Mouse (Mus musculus) spleen, embryonic (tissue): ENCODE results near the gene Hmgn2.
"Not testable (repeated sequence)": the region's sequence is repeated elsewhere in the genome, so short reads cannot be mapped to it uniquely, and the experiment has no call there.

ENCODE experiments used
- CTCF ChIA-PET: fragments of 350-600 bp; sonication (Branson Sonifier 250); formaldehyde crosslinking; loops from one replicate; lab custom pipeline; 2022; lab: Charles Lee

Gene Hmgn2

DNA sequence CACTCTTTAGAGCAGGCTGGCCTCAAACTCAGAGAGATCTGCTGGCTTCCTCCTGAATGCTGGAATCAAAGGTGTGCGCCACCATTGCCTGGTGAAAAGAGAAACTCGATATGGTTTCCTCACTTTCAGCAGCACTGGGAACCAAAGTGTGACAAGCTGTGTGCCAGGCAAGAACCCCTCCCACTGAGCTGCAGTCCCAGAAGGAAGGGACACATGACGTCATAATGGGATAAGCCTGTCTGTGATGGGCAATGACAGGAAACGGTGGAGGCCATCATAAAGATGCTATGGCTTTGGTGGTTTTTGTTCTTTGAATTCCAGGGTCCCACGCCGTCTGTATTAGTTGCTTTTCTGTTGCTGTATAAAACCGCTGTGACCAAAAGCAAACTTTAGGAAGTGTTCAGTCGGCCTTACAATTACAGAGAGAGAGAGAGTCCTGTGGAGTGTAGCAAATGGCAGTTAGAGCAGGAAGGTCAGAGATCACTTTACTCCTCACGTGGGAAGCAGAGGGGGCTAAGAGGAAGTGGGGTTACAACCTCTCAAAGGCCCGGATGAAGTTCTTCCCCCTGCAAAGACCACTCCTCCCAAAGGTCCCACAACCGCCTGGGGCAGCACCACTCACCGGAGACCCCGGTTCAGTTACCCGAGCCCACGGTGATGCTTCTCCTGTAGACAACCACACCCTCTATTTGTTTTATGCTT, 39.7 kb downstream of the Hmgn2 start:
- CTCF ChIA-PET = no interaction called here

DNA sequence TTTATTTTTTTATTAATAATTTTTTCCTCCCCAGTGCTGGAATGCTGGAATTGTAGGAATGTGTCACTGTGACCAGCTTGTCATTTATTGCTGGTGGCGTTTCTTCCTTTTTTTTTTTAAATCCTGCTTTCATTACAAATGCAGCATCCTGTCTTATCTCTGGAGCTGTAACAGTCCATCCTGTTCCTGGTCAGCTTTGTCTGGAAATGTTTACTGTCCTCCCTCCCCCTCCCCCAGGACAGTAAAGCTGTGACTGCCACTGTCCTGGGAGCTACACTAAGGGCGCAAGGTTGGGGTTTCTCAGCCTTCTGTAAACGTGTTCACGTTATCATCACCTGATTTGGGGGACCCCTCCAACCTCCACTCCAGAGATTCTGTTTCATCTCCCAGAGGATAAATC, 43.2 kb downstream of the Hmgn2 start:
- CTCF ChIA-PET = interaction anchor here (0.7 kb wide), 1 partner anchor 1828 kb away, joined by 3 read pairs; no protein-coding TSS in a partner anchor

DNA sequence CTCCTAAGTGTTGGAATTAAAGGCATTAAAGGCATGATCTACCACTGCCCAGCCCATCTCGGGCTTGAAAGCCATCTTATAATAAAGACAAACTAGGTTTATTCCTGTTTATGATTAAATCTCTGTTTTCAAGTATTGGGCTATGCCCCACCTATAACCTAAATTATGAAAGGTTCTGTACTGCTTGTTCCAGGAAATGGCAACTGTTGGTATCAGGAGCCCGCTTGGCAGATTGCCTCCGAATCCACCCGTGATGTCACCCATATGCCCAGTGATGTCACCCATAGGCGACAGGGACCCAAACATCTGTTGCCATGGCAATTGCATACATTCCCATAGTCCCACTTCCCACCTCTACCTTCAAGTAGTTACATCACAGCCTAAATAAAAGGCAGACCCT, 44.7 kb downstream of the Hmgn2 start:
- CTCF ChIA-PET = interaction anchor here (0.5 kb wide), 1 partner anchor 129 kb away, joined by 3 read pairs; no protein-coding TSS in a partner anchor

DNA sequence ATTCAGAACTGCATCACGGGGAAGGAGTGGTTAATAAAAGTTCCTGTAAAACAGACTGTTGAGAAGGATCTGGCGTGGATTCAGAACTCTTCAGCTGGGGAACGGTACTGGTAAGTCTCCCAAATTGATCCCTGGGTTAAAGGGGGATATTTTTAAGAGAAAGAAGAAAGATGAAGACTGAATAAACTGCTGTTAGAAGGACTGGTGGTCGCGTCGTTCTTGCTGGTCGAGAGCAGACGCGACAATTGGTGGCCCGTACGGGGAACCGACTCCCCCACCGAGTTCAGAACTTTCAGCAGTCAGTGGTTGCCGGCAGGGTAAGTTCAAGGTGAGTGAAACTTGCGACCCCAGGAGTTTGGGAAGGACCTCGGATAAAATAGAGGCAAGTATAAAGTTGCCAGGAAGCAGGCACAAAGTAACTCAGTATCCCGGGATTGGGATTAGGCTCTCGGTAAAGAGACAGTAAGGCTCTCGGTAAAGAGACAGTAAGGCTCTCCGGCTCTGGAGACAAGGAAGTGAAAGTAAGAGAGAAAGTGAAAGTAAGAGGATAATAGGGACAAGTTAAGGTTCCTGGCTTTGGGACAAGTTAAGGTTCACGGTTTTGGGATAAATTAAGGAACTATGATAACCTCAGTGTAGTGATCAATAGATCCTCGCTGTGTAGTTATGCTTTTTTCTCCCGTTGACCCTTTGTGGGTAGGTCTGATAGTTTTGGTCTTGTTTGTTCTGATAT, 50.2 kb downstream of the Hmgn2 start:
- CTCF ChIA-PET = not testable (repeated sequence)
